Mouse (Mus musculus) forebrain, embryonic 10.5 days (tissue): ENCODE data around the gene Gm9803. TPM values are rescaled to one million over a fixed set of nuclear protein-coding genes. Genes with fewer than 3 reads are reported as not detected.
A peak's percentile ranks its signal among the peaks of the same experiment; 100 is the strongest.
"Not testable (repeated sequence)": the region's sequence is repeated elsewhere in the genome, so short reads cannot be mapped to it uniquely, and the experiment has no call there.

ENCODE experiments used
- DNase-seq: peaks from one replicate; pipeline ENCODE4 v3.0.0-alpha.2; 2017; ENCODE audit warnings: low spot score; ENCODE audit errors: extremely low spot score
- H3K27ac ChIP-seq: fragments of 300-500 bp; sonication (generic); 2 replicates; pipeline ENCODE4 v1.5.1; 2016; ENCODE audit warnings: mild to moderate bottlenecking
- H3K27me3 ChIP-seq: fragments of 300-500 bp; sonication (generic); 2 replicates; pipeline ENCODE4 v1.6.1; 2016; ENCODE audit warnings: mild to moderate bottlenecking; ENCODE audit not compliant: poor library complexity, severe bottlenecking
- H3K36me3 ChIP-seq: fragments of 300-500 bp; sonication (generic); replicated peaks from 2 replicates; pipeline ENCODE4 v1.6.1; 2016; ENCODE audit warnings: mild to moderate bottlenecking, moderate library complexity
- H3K4me1 ChIP-seq: fragments of 300-500 bp; sonication (generic); 2 replicates; pipeline ENCODE4 v1.6.1; 2016
- H3K4me3 ChIP-seq: fragments of 300-500 bp; sonication (generic); 2 replicates; pipeline ENCODE4 v1.5.1; 2016; ENCODE audit warnings: mild to moderate bottlenecking, moderate library complexity
- H3K9me3 ChIP-seq: fragments of 300-500 bp; sonication (generic); 2 replicates; pipeline ENCODE4 v1.6.1; 2016; ENCODE audit warnings: mild to moderate bottlenecking, moderate library complexity
- WGBS: fragments of 180-500 bp; shearing (Covaris S2); methylation state at CpG from one replicate; pipeline ENCODE4 v1.1.7; 2016; 5-methylcytosine and 5-hydroxymethylcytosine counted together
- polyA plus RNA-seq: library from polyadenylated mRNA; unstranded; fragments of >200 nt; fragmentation: Nextera tagmentation; extraction: Ambion mirVana; gene quantifications from 2 replicates; pipeline ENCODE4 v1.2.1, GENCODE M21; 2016

Gm9803 gene
- polyA plus RNA-seq, result 9.4 and 12.7 TPM in 2 replicates

GRCm38 (mm10) chr10:43523931-43524330 is at the start of gene Gm9803:
Gene Gm9803 (plus strand): TSS chr10:43524084.
- H3K27me3 ChIP-seq, H3K9me3 ChIP-seq, DNase-seq, H3K4me3 ChIP-seq, H3K27ac ChIP-seq: not testable (repeated sequence)
- Histone ChIP-seq H3K36me3 (peaks cover 33% of the 10 kb centered on the region), H3K4me1 (peaks cover 33% of the 10 kb centered on the region)
- WGBS, result 95% methylated on average over 10 of the region's 10 CpGs

- no peak for DNase-seq
- H3K4me1 ChIP-seq, result peaks cover 24% of the 10 kb centered on the region
- H3K36me3 ChIP-seq, result no peaks in the 10 kb centered on the region
- no peak overlapping the region for H3K27ac ChIP-seq
- no peaks in the 10 kb centered on the region for H3K27me3 ChIP-seq
- H3K9me3 ChIP-seq, result no peaks in the 10 kb centered on the region
- WGBS, result 66% methylated on average over 4 of the region's 4 CpGs
- no peak overlapping the region for H3K4me3 ChIP-seq
Observed at GRCm38 (mm10) chr10:43475376-43475775, 48.5 kb upstream of the Gm9803 start.

GRCm38 (mm10) chr10:43477459-43477858 is 46.4 kb upstream of the Gm9803 start:
- Histone ChIP-seq H3K36me3 (no peaks in the 10 kb centered on the region), H3K27me3 (no peaks in the 10 kb centered on the region), H3K9me3 (no peaks in the 10 kb centered on the region), H3K27ac (peak overlapping the region; percentile 100), H3K4me1 (peaks cover 45% of the 10 kb centered on the region), H3K4me3 (peak overlapping the region; percentile 85)
- DNase-seq, result no peak
- 2% methylated on average over 9 of the region's 9 CpGs for WGBS

GRCm38 (mm10) chr10:43477865-43478681 is 45.8 kb upstream of the Gm9803 start:
- DNase-seq, result peak; percentile 78
- Histone ChIP-seq H3K27ac (peak overlapping the region; percentile 100), H3K4me1 (peaks cover 51% of the 10 kb centered on the region), H3K9me3 (no peaks in the 10 kb centered on the region), H3K27me3 (no peaks in the 10 kb centered on the region), H3K4me3 (peak overlapping the region; percentile 85), H3K36me3 (no peaks in the 10 kb centered on the region)
- under 1% methylated on average over 42 of the region's 42 CpGs for WGBS

GRCm38 (mm10) chr10:43478751-43479435 is 45.0 kb upstream of the Gm9803 start, which contains the start of gene Bend3:
Gene Bend3 (plus strand): TSS chr10:43478831.
- Histone ChIP-seq H3K9me3 (no peaks in the 10 kb centered on the region), H3K27me3 (no peaks in the 10 kb centered on the region), H3K4me1 (peaks cover 57% of the 10 kb centered on the region), H3K27ac (peak within 1 kb of the TSS; percentile 100), H3K4me3 (peak within 1 kb of the TSS; percentile 85), H3K36me3 (no peaks in the 10 kb centered on the region)
- WGBS, result under 1% methylated on average over 88 of the region's 101 CpGs
- DNase-seq, result peak; percentile 58

- peaks cover 57% of the 10 kb centered on the region for H3K4me1 ChIP-seq
- no peaks in the 10 kb centered on the region for H3K27me3 ChIP-seq
- peak overlapping the region; percentile 100 for H3K27ac ChIP-seq
- peak overlapping the region; percentile 85 for H3K4me3 ChIP-seq
- DNase-seq, result peak; percentile 75
- H3K36me3 ChIP-seq, result 0 out of 2 replicates have a peak, but pooled peaks cover 2% of the 10 kb centered on the region
- no peaks in the 10 kb centered on the region for H3K9me3 ChIP-seq
- WGBS, result under 1% methylated on average over 90 of the region's 103 CpGs
Observed at GRCm38 (mm10) chr10:43479436-43480157, 44.3 kb upstream of the Gm9803 start.

- DNase-seq, result no peak
- H3K4me3 ChIP-seq, result peak overlapping the region; percentile 85
- H3K9me3 ChIP-seq, result no peaks in the 10 kb centered on the region
- peaks cover 7% of the 10 kb centered on the region; the same call in 1 of the 2 replicates for H3K36me3 ChIP-seq
- H3K4me1 ChIP-seq, result peaks cover 57% of the 10 kb centered on the region
- H3K27me3 ChIP-seq, result no peaks in the 10 kb centered on the region
- WGBS, result 4% methylated on average over 13 of the region's 13 CpGs
- peak overlapping the region; percentile 100 for H3K27ac ChIP-seq
Observed at GRCm38 (mm10) chr10:43480227-43480849, 43.5 kb upstream of the Gm9803 start.

GRCm38 (mm10) chr10:43481179-43481578 is 42.7 kb upstream of the Gm9803 start:
- no peak for DNase-seq
- no peak overlapping the region for H3K27ac ChIP-seq
- peak overlapping the region; percentile 85 for H3K4me3 ChIP-seq
- H3K4me1 ChIP-seq, result peaks cover 57% of the 10 kb centered on the region
- H3K36me3 ChIP-seq, result peaks cover 14% of the 10 kb centered on the region; the same call in 1 of the 2 replicates
- H3K9me3 ChIP-seq, result no peaks in the 10 kb centered on the region
- H3K27me3 ChIP-seq, result no peaks in the 10 kb centered on the region
- WGBS, result 37% methylated on average over 4 of the region's 4 CpGs

GRCm38 (mm10) chr10:43482021-43482420 is 41.9 kb upstream of the Gm9803 start:
- H3K4me1 ChIP-seq, result peaks cover 55% of the 10 kb centered on the region
- DNase-seq, result no peak
- no peak overlapping the region for H3K4me3 ChIP-seq
- no peaks in the 10 kb centered on the region for H3K9me3 ChIP-seq
- WGBS, result 91% methylated on average over 5 of the region's 5 CpGs
- peaks cover 18% of the 10 kb centered on the region; the same call in 1 of the 2 replicates for H3K36me3 ChIP-seq
- no peak overlapping the region for H3K27ac ChIP-seq
- H3K27me3 ChIP-seq, result no peaks in the 10 kb centered on the region

GRCm38 (mm10) chr10:43483426-43483995 is 40.4 kb upstream of the Gm9803 start:
- no peak for DNase-seq
- WGBS, result 64% methylated on average over 9 of the region's 9 CpGs
- no peak overlapping the region; the same call in 1 of the 2 replicates for H3K4me3 ChIP-seq

GRCm38 (mm10) chr10:43485751-43486268 is 38.1 kb upstream of the Gm9803 start:
- DNase-seq, result no peak
- Histone ChIP-seq H3K36me3 (peaks cover 23% of the 10 kb centered on the region; the same call in 1 of the 2 replicates), H3K9me3 (no peaks in the 10 kb centered on the region), H3K27ac (no peak overlapping the region), H3K4me1 (peaks cover 64% of the 10 kb centered on the region), H3K27me3 (no peaks in the 10 kb centered on the region), H3K4me3 (no peak overlapping the region)
- WGBS, result 92% methylated on average over 6 of the region's 6 CpGs

More at GRCm38 (mm10) chr10:43483426-43483995, 40.4 kb upstream of the Gm9803 start:
- Histone ChIP-seq H3K4me1 (peaks cover 53% of the 10 kb centered on the region), H3K36me3 (peaks cover 18% of the 10 kb centered on the region; the same call in 1 of the 2 replicates), H3K27me3 (no peaks in the 10 kb centered on the region), H3K9me3 (no peaks in the 10 kb centered on the region), H3K27ac (peak overlapping the region; percentile 61)
